In genomic region chr9:20805159-20805495, GRCm38 (mm10) we compare ENCODE assay signal across 20 mouse cellular contexts. TPM values are rescaled to one million over a fixed set of nuclear protein-coding genes. Genes with fewer than 3 reads are reported as not detected.
DNase-seq lines count a peak whose midpoint lies in the region; ATAC-seq and TF ChIP-seq lines count a peak whose summit lies in the region.
"Had no signal": no experiment of that assay in that cellular context is flagged by ENCODE, and none has a peak within 500 bp of the region (broad histone marks: within the 10 kb centered on the region; RNA-seq: fewer than 3 reads in every experiment).

No protein-coding gene starts in this region.

- H3K4me1 ChIP-seq in heart, adult 2 months (ENCODE audit: control insufficient read depth, insufficient read depth, low read length), result peaks cover 1% of the 10 kb centered on the region; the same call in 1 of the 2 replicates
- H3K4me1 ChIP-seq in heart, embryonic 11.5 days (ENCODE audit: control insufficient read depth, insufficient read depth, low read length), result no peaks in the 10 kb centered on the region
- H3K4me1 ChIP-seq: forebrain, embryonic 13.5 days; neural tube, embryonic 13.5 days had no signal

- no peak overlapping the region for H3K4me3 ChIP-seq in heart, adult 2 months
- H3K4me3 ChIP-seq in heart, embryonic 11.5 days (ENCODE audit: low read depth, low read length), result no peak overlapping the region
- H3K4me3 ChIP-seq in gastrocnemius, adult 2 months, result no peak overlapping the region; the same call in 1 of the 2 replicates
- H3K4me3 ChIP-seq: forebrain, embryonic 13.5 days; hindbrain, embryonic 10.5 days; megakaryocyte, embryonic 14.5 days; neural tube, embryonic 13.5 days had no signal

- 73% methylated on average over 3 of the region's 3 CpGs for WGBS in heart, adult 2 months
- 83% methylated on average over 3 of the region's 3 CpGs for WGBS in heart, embryonic 11.5 days (ENCODE audit: insufficient replicate concordance)

- TF ChIP-seq EP300 in heart, adult 2 months (IDR thresholded peaks at IDR 0.05; ENCODE audit: insufficient read depth, low read depth, low read length), result no peak

- TF ChIP-seq POLR2A in heart, adult 2 months (IDR thresholded peaks at IDR 0.05; ENCODE audit: insufficient read depth, low read depth, low read length), result no peak

- H3K27me3 ChIP-seq in heart, adult 2 months (ENCODE audit: control insufficient read depth, insufficient read depth, low read length), result no peaks in the 10 kb centered on the region
- H3K27me3 ChIP-seq in heart, embryonic 11.5 days (ENCODE audit: control insufficient read depth, insufficient read depth, low read length), result no peaks in the 10 kb centered on the region; the same call in 1 of the 2 replicates
- H3K27me3 ChIP-seq: forebrain, embryonic 13.5 days; neural tube, embryonic 13.5 days; Patski had no signal

- peaks cover 4% of the 10 kb centered on the region; the same call in 1 of the 2 replicates for H3K9me3 ChIP-seq in heart, embryonic 11.5 days (replicated peaks; ENCODE audit: control insufficient read depth, low read length)
- H3K9me3 ChIP-seq: megakaryocyte, embryonic 14.5 days had no signal

- H3K79me2 ChIP-seq in heart, adult 2 months (replicated peaks; ENCODE audit: control insufficient read depth, insufficient read depth, low read length), result no peaks in the 10 kb centered on the region

- TF ChIP-seq CTCF in heart, adult 2 months (IDR thresholded peaks at IDR 0.05), result no peak
- TF ChIP-seq CTCF in gastrocnemius, adult 2 months (IDR thresholded peaks at IDR 0.05), result no peak

- no peak overlapping the region for H3K9ac ChIP-seq in heart, adult 2 months (ENCODE audit: low read depth, low read length)
- no peak overlapping the region for H3K9ac ChIP-seq in heart, embryonic 11.5 days (ENCODE audit: low read depth, low read length)
- H3K9ac ChIP-seq: forebrain, embryonic 13.5 days; liver, embryonic 14.5 days; neural tube, embryonic 13.5 days had no signal

- H3K4me2 ChIP-seq in heart, embryonic 11.5 days, result no peak overlapping the region
- H3K4me2 ChIP-seq: forebrain, embryonic 13.5 days; neural tube, embryonic 13.5 days had no signal

- DNase-seq in heart, adult 2 months, result peak; percentile 66 to 75
- peak; percentile 42 to 56 for DNase-seq in adrenal gland, adult 18-20 months (ENCODE audit: low spot score in 2 of 2)
- DNase-seq in gastrocnemius, adult 2 months, result peak; percentile 91
- peak; percentile 61 to 68 for DNase-seq in heart, postnatal 14 days
- DNase-seq in layer of hippocampus, postnatal 10 days (ENCODE audit: low spot score in 2 of 2), result no peak
- DNase-seq in cerebellum, postnatal 10 days, result no peak
- no peak for DNase-seq in frontal cortex, adult 2 months (ENCODE audit: extremely low spot score in 1 of 2, low spot score in 1 of 2)
- DNase-seq: left cerebral cortex, postnatal 4 days; thymus, postnatal 25 days had no signal

- no peak overlapping the region; the same call in none of the 2 replicates for H3K27ac ChIP-seq in heart, adult 2 months
- no peak overlapping the region for H3K27ac ChIP-seq in heart, embryonic 11.5 days (ENCODE audit: low read depth, low read length)
- H3K27ac ChIP-seq in gastrocnemius, adult 2 months, result peak overlapping the region; percentile 80
- H3K27ac ChIP-seq: forebrain, embryonic 13.5 days; hindbrain, embryonic 10.5 days; liver, embryonic 14.5 days; neural tube, embryonic 13.5 days had no signal

- ATAC-seq in heart, embryonic 11.5 days (replicated peaks; ENCODE audit: insufficient number of reproducible peaks, low FRiP score, low TSS enrichment), result no peak
- ATAC-seq: forebrain, embryonic 13.5 days; Patski had no signal

- intact Hi-C loops in heart, adult 2 months (cut with DNase I), result loop anchor here (2.0 kb wide), 1 partner anchor 26 kb away; no protein-coding TSS in a partner anchor
- intact Hi-C loops in gastrocnemius, adult 2 months (cut with DNase I), result loop anchor here (2.0 kb wide), 1 partner anchor 64 kb away; no protein-coding TSS in a partner anchor
- intact Hi-C loops in heart, postnatal 14 days (cut with DNase I), result no loop called here

- no peaks in the 10 kb centered on the region for H3K36me3 ChIP-seq in heart, adult 2 months (ENCODE audit: control insufficient read depth, insufficient read depth, low read length)
- no peaks in the 10 kb centered on the region for H3K36me3 ChIP-seq in heart, embryonic 11.5 days (ENCODE audit: control insufficient read depth, insufficient read depth, low read length)
- H3K36me3 ChIP-seq: hindbrain, embryonic 10.5 days; neural tube, embryonic 13.5 days had no signal

RNA-seq across cellular contexts. Expression of gene Col5a3, which starts 9.7 kb away (rescaled TPM):
- 10 to 100 TPM in 1 of 2 experiments, 1 to 10 TPM in 1; 7.0 to 19.7 TPM for total RNA-seq in heart, adult 2 months (2021)
- polyA plus RNA-seq in heart, adult 2 months (2012; rRNA removed), result 11.6 and 13.5 TPM in 2 replicates
- 0.04 TPM in 1 of 2 replicates, not detected in the other for polyA plus RNA-seq in heart, embryonic 11.5 days (2014; fragmentation: Nextera tagmentation; extraction: Ambion mirVana)
- 100 to 1,000 TPM; 123 to 412 TPM for total RNA-seq in adrenal gland, adult 18-20 months (2021)
- 10 to 100 TPM; 12.8 to 22.5 TPM for total RNA-seq in gastrocnemius, adult 2 months (2021)
- total RNA-seq in heart, postnatal 14 days (2021), result 10 to 100 TPM; 31.8 to 33.2 TPM
- 1 to 10 TPM; 1.8 to 2.3 TPM for total RNA-seq in layer of hippocampus, postnatal 10 days (2021)
- polyA plus RNA-seq in frontal cortex, adult 2 months (2012; rRNA removed), result 1.7 and 2.5 TPM in 2 replicates

RNA-seq across cellular contexts. Expression of gene Rdh8, which starts 13.2 kb away (rescaled TPM):
- not detected for total RNA-seq in heart, adult 2 months (2021)
- not detected in 2 replicates for polyA plus RNA-seq in heart, adult 2 months (2012; rRNA removed)
- polyA plus RNA-seq in heart, embryonic 11.5 days (2014; fragmentation: Nextera tagmentation; extraction: Ambion mirVana), result not detected in 2 replicates
- total RNA-seq in adrenal gland, adult 18-20 months (2021), result not detected
- total RNA-seq in gastrocnemius, adult 2 months (2021), result under 1 TPM in 1 of 2 experiments, not detected in 1; 0.56 TPM
- not detected for total RNA-seq in heart, postnatal 14 days (2021)
- not detected for total RNA-seq in layer of hippocampus, postnatal 10 days (2021)
- not detected in 2 replicates for polyA plus RNA-seq in frontal cortex, adult 2 months (2012; rRNA removed)
- total RNA-seq: gastrocnemius, postnatal 4 days; layer of hippocampus, postnatal 25 days; left cerebral cortex, postnatal 4 days had no signal
- polyA plus RNA-seq: forebrain, embryonic 13.5 days; hindbrain, embryonic 10.5 days; intestine, embryonic 14.5 days; liver, embryonic 14.5 days; neural tube, embryonic 13.5 days; Patski; stomach, embryonic 16.5 days had no signal

RNA-seq across cellular contexts. Expression of gene Olfm2, which starts 59.0 kb away (rescaled TPM):
- under 1 TPM in 1 of 2 experiments, not detected in 1; 0.13 TPM for total RNA-seq in heart, adult 2 months (2021)
- polyA plus RNA-seq in heart, adult 2 months (2012; rRNA removed), result 0.31 and 0.38 TPM in 2 replicates
- polyA plus RNA-seq in heart, embryonic 11.5 days (2014; fragmentation: Nextera tagmentation; extraction: Ambion mirVana), result 1.4 and 2.3 TPM in 2 replicates
- under 1 TPM; 0.53 to 0.58 TPM for total RNA-seq in adrenal gland, adult 18-20 months (2021)
- total RNA-seq in gastrocnemius, adult 2 months (2021), result under 1 TPM; 0.20 TPM
- total RNA-seq in heart, postnatal 14 days (2021), result under 1 TPM; 0.29 to 0.41 TPM
- 100 to 1,000 TPM; 123 to 138 TPM for total RNA-seq in layer of hippocampus, postnatal 10 days (2021)
- 126 and 152 TPM in 2 replicates for polyA plus RNA-seq in frontal cortex, adult 2 months (2012; rRNA removed)

Comparison
In these comparisons a context has a peak if more than half of its experiments do, and no peak if none do; other contexts are left out.
1. DNase-seq: peak in heart, adult 2 months (2 of 2), adrenal gland, adult 18-20 months (2 of 2), gastrocnemius, adult 2 months (single experiment) and heart, postnatal 14 days (2 of 2); none in layer of hippocampus, postnatal 10 days (0 of 2), cerebellum, postnatal 10 days (0 of 2) and frontal cortex, adult 2 months (0 of 2).
2. RNA of gene Olfm2, which starts 59.0 kb away (total RNA-seq): 123 to 138 TPM in layer of hippocampus, postnatal 10 days; 0.53 to 0.58 TPM in adrenal gland, adult 18-20 months, 0.29 to 0.41 TPM in heart, postnatal 14 days, 0.20 TPM in gastrocnemius, adult 2 months and 0.13 TPM in heart, adult 2 months; every median in the first group is over 10 times any median in the second.